In the genomic region with DNA sequence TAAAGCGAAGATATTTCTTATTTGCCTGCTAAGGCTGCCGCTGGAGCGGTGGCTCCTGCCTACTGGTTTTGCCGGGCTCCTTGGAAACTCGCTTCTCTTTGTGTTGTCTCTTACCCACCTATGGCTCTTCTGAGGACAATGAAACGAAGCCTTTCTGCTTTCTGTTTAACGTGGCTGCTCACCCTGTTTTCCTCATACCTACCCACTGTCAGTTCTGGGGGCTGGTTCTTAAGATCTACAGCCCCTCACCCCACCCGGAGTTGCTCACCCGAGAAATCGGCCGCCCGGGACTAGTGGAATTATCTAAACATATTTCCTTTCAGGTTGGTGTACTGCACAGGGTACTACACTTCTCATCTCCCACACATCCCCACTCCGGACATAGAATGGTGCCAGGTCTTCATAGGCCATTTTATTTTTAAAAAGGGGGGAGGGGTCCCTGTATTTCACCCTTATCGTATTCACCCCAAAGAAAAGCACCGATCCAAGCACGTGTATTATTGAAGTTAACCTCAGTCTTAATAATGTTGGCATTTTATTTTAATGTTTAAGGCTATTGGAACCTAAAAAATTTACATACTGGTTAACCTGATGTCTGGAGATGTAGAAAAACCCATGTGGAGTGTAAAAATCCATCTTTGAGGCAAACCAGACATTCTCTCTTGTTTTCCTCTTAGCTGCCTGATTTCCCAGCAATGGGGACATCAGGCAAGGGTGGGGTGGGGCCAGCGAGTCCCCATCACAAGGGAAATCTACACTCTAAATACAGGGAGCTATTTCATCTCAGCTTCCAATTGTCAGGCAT, we compare ENCODE assay signal across 8 mouse cellular contexts. TPM values are rescaled to one million over a fixed set of nuclear protein-coding genes. Genes with fewer than 3 reads are reported as not detected.
DNase-seq lines count a peak whose midpoint lies in the region; ATAC-seq lines count a peak whose summit lies in the region.

No protein-coding gene starts in this region.

- no peak for DNase-seq in kidney, adult 9 months
- peak; percentile 38 for DNase-seq in hindbrain, embryonic 14.5 days (ENCODE audit: low spot score)
- no peak for DNase-seq in layer of hippocampus, postnatal 36 days
- no peak for DNase-seq in thymus, postnatal 14 days
- DNase-seq in thymus, postnatal 36 days, result no peak

- ATAC-seq in kidney, embryonic 16.5 days (ENCODE audit: low FRiP score, low TSS enrichment), result no peak
- ATAC-seq in embryonic facial prominence, embryonic 12.5 days (ENCODE audit: insufficient number of reproducible peaks, insufficient read depth, low FRiP score, low TSS enrichment), result no peak
- peak; percentile 6; the same call in 1 of the 2 replicates for ATAC-seq in hindbrain, embryonic 14.5 days (ENCODE audit: low FRiP score)
- peak; percentile 7 for ATAC-seq in midbrain, embryonic 15.5 days (replicated peaks)

- peak overlapping the region; percentile 61 for H3K4me2 ChIP-seq in kidney, embryonic 16.5 days (replicated peaks; ENCODE audit: low read depth, low read length)
- peak overlapping the region; percentile 57 for H3K4me2 ChIP-seq in embryonic facial prominence, embryonic 12.5 days (replicated peaks)
- H3K4me2 ChIP-seq in hindbrain, embryonic 14.5 days (replicated peaks), result peak overlapping the region; percentile 91
- H3K4me2 ChIP-seq in midbrain, embryonic 15.5 days, result peak overlapping the region; percentile 63

- H3K4me1 ChIP-seq in kidney, embryonic 16.5 days (ENCODE audit: insufficient read depth, low read length), result peaks cover 9% of the 10 kb centered on the region
- H3K4me1 ChIP-seq in embryonic facial prominence, embryonic 12.5 days, result peaks cover 24% of the 10 kb centered on the region
- no peaks in the 10 kb centered on the region for H3K4me1 ChIP-seq in hindbrain, embryonic 14.5 days (replicated peaks; ENCODE audit: control insufficient read depth, insufficient read depth, low read length)
- H3K4me1 ChIP-seq in midbrain, embryonic 15.5 days, result peaks cover 17% of the 10 kb centered on the region

- 5% methylated on average over 17 of the region's 17 CpGs for WGBS in kidney, embryonic 16.5 days
- 3% methylated on average over 17 of the region's 17 CpGs for WGBS in embryonic facial prominence, embryonic 12.5 days
- WGBS in hindbrain, embryonic 14.5 days, result 1% methylated on average over 17 of the region's 17 CpGs
- 3% methylated on average over 17 of the region's 17 CpGs for WGBS in midbrain, embryonic 15.5 days

- peak overlapping the region; percentile 93 for H3K27ac ChIP-seq in kidney, embryonic 16.5 days (ENCODE audit: low read length)
- H3K27ac ChIP-seq in embryonic facial prominence, embryonic 12.5 days, result peak overlapping the region; percentile 99
- peak overlapping the region; percentile 99 for H3K27ac ChIP-seq in hindbrain, embryonic 14.5 days
- peak overlapping the region; percentile 99 for H3K27ac ChIP-seq in midbrain, embryonic 15.5 days

- H3K4me3 ChIP-seq in kidney, embryonic 16.5 days (ENCODE audit: low read length), result peak overlapping the region; percentile 90
- H3K4me3 ChIP-seq in embryonic facial prominence, embryonic 12.5 days, result peak overlapping the region; percentile 95
- peak overlapping the region; percentile 91 for H3K4me3 ChIP-seq in hindbrain, embryonic 14.5 days (replicated peaks; ENCODE audit: low read length)
- peak overlapping the region; percentile 82 for H3K4me3 ChIP-seq in midbrain, embryonic 15.5 days

- H3K9ac ChIP-seq in kidney, embryonic 16.5 days (replicated peaks; ENCODE audit: low read length), result peak overlapping the region; percentile 91
- peak overlapping the region; percentile 70 for H3K9ac ChIP-seq in embryonic facial prominence, embryonic 12.5 days
- peak overlapping the region; percentile 82 for H3K9ac ChIP-seq in hindbrain, embryonic 14.5 days
- peak overlapping the region; percentile 83 for H3K9ac ChIP-seq in midbrain, embryonic 15.5 days

- no peaks in the 10 kb centered on the region for H3K9me3 ChIP-seq in kidney, embryonic 16.5 days (ENCODE audit: low read length)
- H3K9me3 ChIP-seq in embryonic facial prominence, embryonic 12.5 days, result no peaks in the 10 kb centered on the region
- H3K9me3 ChIP-seq in hindbrain, embryonic 14.5 days (ENCODE audit: control insufficient read depth, low read length), result no peaks in the 10 kb centered on the region
- no peaks in the 10 kb centered on the region for H3K9me3 ChIP-seq in midbrain, embryonic 15.5 days

- H3K36me3 ChIP-seq in kidney, embryonic 16.5 days (ENCODE audit: insufficient read depth, low read length), result no peaks in the 10 kb centered on the region
- H3K36me3 ChIP-seq in embryonic facial prominence, embryonic 12.5 days, result peaks cover 5% of the 10 kb centered on the region; the same call in 1 of the 2 replicates
- no peaks in the 10 kb centered on the region for H3K36me3 ChIP-seq in hindbrain, embryonic 14.5 days (replicated peaks; ENCODE audit: control insufficient read depth, insufficient read depth)
- H3K36me3 ChIP-seq in midbrain, embryonic 15.5 days (replicated peaks), result no peaks in the 10 kb centered on the region

- H3K27me3 ChIP-seq in kidney, embryonic 16.5 days (ENCODE audit: insufficient read depth, low read length), result no peaks in the 10 kb centered on the region
- H3K27me3 ChIP-seq in embryonic facial prominence, embryonic 12.5 days, result no peaks in the 10 kb centered on the region
- no peaks in the 10 kb centered on the region for H3K27me3 ChIP-seq in hindbrain, embryonic 14.5 days (ENCODE audit: control insufficient read depth, insufficient read depth, low read length)
- no peaks in the 10 kb centered on the region for H3K27me3 ChIP-seq in midbrain, embryonic 15.5 days (replicated peaks)

RNA-seq across cellular contexts. Expression of a gene that starts 1.4 kb away (rescaled TPM):
- 60.2 and 68.5 TPM in 2 replicates for polyA plus RNA-seq in kidney, embryonic 16.5 days (2015; fragmentation: Nextera tagmentation; extraction: Ambion mirVana)
- 246 and 250 TPM in 2 replicates for polyA plus RNA-seq in embryonic facial prominence, embryonic 12.5 days (2016; fragmentation: Nextera tagmentation; extraction: Ambion mirVana)
- polyA plus RNA-seq in hindbrain, embryonic 14.5 days (2014; fragmentation: Nextera tagmentation; extraction: Ambion mirVana), result 336 and 376 TPM in 2 replicates
- polyA plus RNA-seq in midbrain, embryonic 15.5 days (2015; fragmentation: Nextera tagmentation; extraction: Ambion mirVana), result 467 and 470 TPM in 2 replicates
- 10 to 100 TPM; 24.5 to 25.5 TPM for total RNA-seq in layer of hippocampus, postnatal 36 days (2021)

Comparison
In these comparisons a context has a peak if more than half of its experiments do, and no peak if none do; other contexts are left out.
1. ATAC-seq: peak in hindbrain, embryonic 14.5 days (single experiment) and midbrain, embryonic 15.5 days (single experiment); none in kidney, embryonic 16.5 days (single experiment) and embryonic facial prominence, embryonic 12.5 days (single experiment).
2. Peak in every context shown above with its lines, with median percentiles within 50 percentile points of each other: H3K27ac ChIP-seq, H3K4me2 ChIP-seq, H3K4me3 ChIP-seq and H3K9ac ChIP-seq.